Mouse (Mus musculus) neural tube, embryonic 13.5 days (tissue): Measurements from ENCODE around the gene Miga2. TPM values are rescaled to one million over a fixed set of nuclear protein-coding genes. Genes with fewer than 3 reads are reported as not detected.

Experiments used
- ATAC-seq: fragments of 200-750 bp; cut with Nextera tagmentation; 2 replicates; pipeline ENCODE4 v1.8.0; 2017; ENCODE audit warnings: low read depth, mild to moderate bottlenecking, moderate TSS enrichment, moderate library complexity
- H3K27ac ChIP-seq: fragments of 300-500 bp; sonication (generic); replicated peaks from 2 replicates; pipeline ENCODE4 v1.5.1; 2015; ENCODE audit warnings: moderate library complexity, mild to moderate bottlenecking, inconsistent platforms
- H3K27me3 ChIP-seq: fragments of 300-500 bp; sonication (generic); 2 replicates; pipeline ENCODE4 v1.6.1; 2015; ENCODE audit warnings: mild to moderate bottlenecking, inconsistent platforms
- H3K36me3 ChIP-seq: fragments of 300-500 bp; sonication (generic); 2 replicates; pipeline ENCODE4 v1.6.1; 2015; ENCODE audit warnings: mild to moderate bottlenecking, inconsistent platforms
- H3K4me1 ChIP-seq: fragments of 300-500 bp; sonication (generic); replicated peaks from 2 replicates; pipeline ENCODE4 v1.6.1; 2015; ENCODE audit warnings: inconsistent platforms
- H3K4me2 ChIP-seq: fragments of 300-500 bp; sonication (generic); 2 replicates; pipeline ENCODE4 v1.6.1; 2015; ENCODE audit warnings: inconsistent platforms, mild to moderate bottlenecking, moderate library complexity
- H3K4me3 ChIP-seq: fragments of 300-500 bp; sonication (generic); 2 replicates; pipeline ENCODE4 v1.5.1; 2015; ENCODE audit warnings: mild to moderate bottlenecking, inconsistent platforms
- H3K9ac ChIP-seq: fragments of 300-500 bp; sonication (generic); 2 replicates; pipeline ENCODE4 v1.6.1; 2015; ENCODE audit warnings: moderate library complexity, mild to moderate bottlenecking, inconsistent platforms
- H3K9me3 ChIP-seq: fragments of 300-500 bp; sonication (generic); 2 replicates; pipeline ENCODE4 v1.6.1; 2016; ENCODE audit warnings: inconsistent platforms
- WGBS: fragments of 180-500 bp; shearing (Covaris S2); methylation state at CpG from one replicate; pipeline ENCODE4 v1.1.7; 2015; 5-methylcytosine and 5-hydroxymethylcytosine counted together
- polyA plus RNA-seq: library from polyadenylated mRNA; unstranded; fragments of >200 nt; fragmentation: Nextera tagmentation; extraction: Ambion mirVana; gene quantifications from 2 replicates; pipeline ENCODE4 v1.2.1, GENCODE M21; 2015

Miga2 gene
- polyA plus RNA-seq, 1 experiment from 2014 or later: 26.3 TPM

DNA sequence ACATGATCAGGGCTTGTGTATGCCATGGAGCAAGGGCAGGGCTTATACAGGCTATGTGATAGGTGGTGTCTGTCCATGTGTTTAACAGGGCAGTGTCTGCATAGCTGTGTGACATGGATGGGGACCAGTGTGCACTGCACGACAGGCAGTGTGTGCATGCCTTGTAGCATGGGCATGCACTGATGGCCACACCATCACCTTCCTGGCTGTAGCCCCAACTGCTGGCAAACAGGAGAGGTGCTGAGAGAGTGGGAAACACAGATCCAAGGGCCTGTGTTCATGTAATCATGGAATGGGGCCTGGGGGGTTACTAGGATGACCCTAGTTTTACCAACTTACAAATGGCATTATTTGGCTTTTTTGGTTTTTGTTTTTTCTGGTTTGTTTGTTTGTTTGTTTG is 39.8 kb downstream of the Miga2 start:
- 86% methylated on average over 1 of the region's 1 CpGs for WGBS
- no peaks in the 10 kb centered on the region for H3K27me3 ChIP-seq
- peaks cover 19% of the 10 kb centered on the region for H3K4me1 ChIP-seq
- H3K4me3 ChIP-seq: no peak overlapping the region
- no peak overlapping the region for H3K4me2 ChIP-seq
- ATAC-seq: no peak
- no peak overlapping the region for H3K9ac ChIP-seq
- no peak overlapping the region for H3K27ac ChIP-seq
- H3K36me3 ChIP-seq: peaks cover 92% of the 10 kb centered on the region
- H3K9me3 ChIP-seq: no peaks in the 10 kb centered on the region

DNA sequence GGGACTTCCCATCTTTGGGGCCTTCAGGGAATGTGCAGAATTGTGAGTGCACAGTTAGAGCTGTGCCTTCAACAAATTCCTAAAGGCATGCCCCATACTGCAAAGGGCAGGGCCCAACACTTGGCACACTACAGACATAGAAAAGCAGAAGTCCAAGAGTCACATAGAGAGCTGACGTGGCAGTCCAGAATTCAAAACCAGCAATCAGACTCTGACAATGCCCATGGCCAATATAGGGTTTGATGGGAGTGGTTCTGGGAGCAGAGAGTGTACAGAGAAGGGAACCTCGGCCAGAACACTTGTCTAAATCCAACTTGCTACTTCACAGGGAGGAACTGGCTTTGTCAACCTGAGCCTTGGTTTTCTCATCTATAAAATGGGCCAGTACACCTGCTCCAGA is 43.2 kb downstream of the Miga2 start:
- Histone ChIP-seq H3K36me3 (peaks cover 91% of the 10 kb centered on the region), H3K4me1 (no peaks in the 10 kb centered on the region; the same call in 1 of the 2 replicates), H3K4me3 (no peak overlapping the region), H3K9me3 (no peaks in the 10 kb centered on the region), H3K27me3 (no peaks in the 10 kb centered on the region), H3K4me2 (no peak overlapping the region), H3K27ac (no peak overlapping the region), H3K9ac (no peak overlapping the region)
- 89% methylated on average over 2 of the region's 2 CpGs for WGBS
- ATAC-seq: no peak

DNA sequence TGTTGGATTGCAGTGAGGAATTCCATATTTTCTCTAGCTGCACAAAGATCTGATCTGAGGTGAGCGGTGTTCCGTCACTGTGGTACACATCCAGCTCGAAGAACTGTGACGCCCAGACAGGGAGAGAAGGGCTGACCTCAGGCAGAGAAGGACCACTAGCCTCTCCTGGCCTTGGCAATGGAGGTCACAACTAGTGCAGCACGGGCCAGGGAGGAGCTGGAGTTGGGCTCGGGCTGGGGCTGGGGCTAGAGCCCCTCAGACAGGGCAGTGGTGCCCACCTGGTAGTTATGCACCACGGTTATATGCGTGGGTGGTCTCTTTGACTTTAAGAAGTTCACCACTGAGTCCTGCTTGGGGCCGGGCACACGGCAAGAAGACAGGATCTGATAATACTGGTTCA is 43.7 kb downstream of the Miga2 start:
- WGBS: 93% methylated on average over 10 of the region's 10 CpGs
- Histone ChIP-seq H3K9ac (no peak overlapping the region), H3K36me3 (peaks cover 89% of the 10 kb centered on the region), H3K27ac (no peak overlapping the region), H3K4me1 (peaks cover 4% of the 10 kb centered on the region; the same call in 1 of the 2 replicates), H3K4me2 (no peak overlapping the region), H3K4me3 (no peak overlapping the region), H3K9me3 (no peaks in the 10 kb centered on the region), H3K27me3 (no peaks in the 10 kb centered on the region)
- ATAC-seq: no peak

DNA sequence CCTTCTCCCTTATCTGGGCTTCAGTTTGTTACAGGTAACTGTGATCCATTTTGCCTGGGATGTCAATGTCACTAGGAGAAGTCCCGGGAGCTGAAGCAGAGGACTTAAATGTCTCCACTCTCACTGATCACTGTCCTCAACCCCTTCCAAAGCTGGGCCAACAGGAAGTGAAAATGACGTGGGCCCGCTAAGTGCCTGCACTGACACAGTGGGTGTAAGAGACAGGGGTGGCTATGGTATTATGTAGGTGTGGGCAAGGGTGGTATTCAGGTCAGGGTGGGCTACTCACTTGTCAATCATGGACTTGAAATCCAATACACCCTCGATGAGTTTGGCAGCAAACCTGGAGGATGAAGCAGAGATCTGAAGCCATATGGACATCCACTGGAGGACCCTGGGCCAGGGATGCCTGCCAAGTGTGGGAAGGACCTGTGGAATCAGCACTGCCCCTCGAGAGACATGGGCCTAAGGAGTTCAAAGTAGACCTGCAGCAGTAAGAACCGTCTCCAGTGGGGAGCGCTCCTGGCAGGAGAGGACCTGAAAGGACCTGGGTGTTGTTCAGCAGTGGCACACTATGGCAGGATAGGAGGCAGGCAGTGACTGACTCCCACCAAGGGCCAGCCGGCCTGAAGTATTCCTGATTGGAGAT is 44.5 kb downstream of the Miga2 start:
- H3K27me3 ChIP-seq: no peaks in the 10 kb centered on the region
- H3K4me3 ChIP-seq: no peak overlapping the region
- peaks cover 12% of the 10 kb centered on the region for H3K4me1 ChIP-seq
- no peak overlapping the region for H3K27ac ChIP-seq
- H3K36me3 ChIP-seq: peaks cover 81% of the 10 kb centered on the region
- ATAC-seq: no peak
- H3K4me2 ChIP-seq: no peak overlapping the region
- no peaks in the 10 kb centered on the region for H3K9me3 ChIP-seq
- H3K9ac ChIP-seq: no peak overlapping the region
- WGBS: 92% methylated on average over 8 of the region's 8 CpGs

DNA sequence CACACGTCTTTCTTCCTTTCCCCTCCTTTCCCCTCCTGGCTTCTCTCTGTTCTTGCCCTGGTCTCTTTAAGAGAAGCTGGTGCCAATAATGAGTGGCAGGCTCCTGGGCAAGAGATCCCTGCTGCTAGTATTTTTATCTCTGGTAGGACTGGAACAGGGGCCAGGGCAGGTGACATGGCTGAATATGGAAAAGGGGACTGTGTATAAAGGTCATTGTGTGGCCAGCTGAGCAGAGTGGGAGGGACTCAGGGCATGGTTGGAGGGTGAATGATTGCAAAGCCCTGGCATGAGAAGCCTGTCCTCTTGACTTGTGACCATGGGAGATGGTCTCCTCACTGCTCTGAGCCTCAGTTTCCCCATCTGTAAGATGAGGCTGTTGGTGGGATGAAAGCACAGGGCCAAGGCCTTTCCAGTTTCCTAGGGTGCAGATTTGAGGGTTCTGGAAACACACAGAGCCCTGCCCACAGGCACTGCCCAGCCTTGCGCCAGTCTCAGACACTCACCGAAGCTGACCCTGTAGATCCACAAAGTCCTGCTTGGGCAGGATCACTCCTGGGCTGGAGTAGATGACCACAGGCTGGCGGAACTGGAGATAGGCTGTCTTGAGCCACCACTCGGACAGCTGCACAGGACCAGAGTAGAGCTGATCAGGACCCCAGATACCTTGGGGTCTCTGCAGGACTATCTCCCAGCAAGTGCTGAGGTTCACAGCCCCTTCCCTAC is 45.6 kb downstream of the Miga2 start:
- Histone ChIP-seq H3K4me1 (peaks cover 23% of the 10 kb centered on the region), H3K4me2 (no peak overlapping the region), H3K27ac (no peak overlapping the region), H3K27me3 (no peaks in the 10 kb centered on the region), H3K9me3 (no peaks in the 10 kb centered on the region), H3K4me3 (no peak overlapping the region), H3K9ac (no peak overlapping the region), H3K36me3 (peaks cover 72% of the 10 kb centered on the region)
- WGBS: 93% methylated on average over 4 of the region's 5 CpGs
- ATAC-seq: no peak

DNA sequence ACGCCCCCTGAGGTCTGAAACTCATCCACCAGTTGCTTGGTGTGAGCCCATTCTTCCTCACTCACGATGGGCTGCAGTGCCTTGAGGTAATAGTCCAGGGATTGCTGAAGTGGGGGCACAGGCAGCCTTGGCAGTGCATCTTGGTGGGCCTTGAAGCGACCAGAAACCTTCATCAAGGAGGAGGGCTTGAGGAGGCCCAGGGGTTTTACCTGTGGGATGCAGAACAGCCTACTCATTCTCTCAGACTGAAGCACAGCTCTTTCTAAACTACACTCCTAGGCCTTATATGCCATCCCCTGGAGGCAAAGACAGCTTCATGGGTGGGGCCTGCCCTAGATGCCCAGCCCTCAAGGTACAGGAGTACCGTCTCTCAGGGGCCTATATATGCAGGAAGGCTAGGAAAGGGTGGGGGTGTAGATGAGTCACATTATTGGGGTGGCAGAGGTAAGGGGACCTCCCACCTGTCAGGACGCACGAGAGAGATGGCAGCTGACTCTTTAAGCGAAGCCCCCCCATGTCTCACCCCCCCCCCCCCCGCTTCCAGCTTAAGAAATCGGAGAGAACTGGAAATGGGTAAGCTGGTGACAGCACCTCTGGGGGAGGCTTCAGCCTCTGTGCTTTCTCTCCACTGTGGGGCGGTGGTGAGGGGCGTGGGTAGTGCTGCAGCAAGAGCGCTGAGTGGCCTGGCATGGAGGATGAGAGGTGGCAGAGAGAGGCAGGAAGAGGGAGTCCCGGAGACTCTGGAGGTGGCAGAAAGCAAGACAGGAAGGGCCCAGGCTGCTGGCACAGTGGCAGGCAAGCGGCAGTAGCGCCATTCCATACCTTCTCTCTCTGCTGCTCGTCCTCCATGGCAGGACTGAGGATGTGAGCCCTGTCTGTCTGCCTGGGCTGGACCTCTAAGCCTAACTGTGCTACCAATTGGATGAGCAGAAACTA is 49.3 kb downstream of the Miga2 start:
- 79% methylated on average over 16 of the region's 16 CpGs for WGBS
- H3K27ac ChIP-seq: no peak overlapping the region
- no peaks in the 10 kb centered on the region for H3K27me3 ChIP-seq
- H3K36me3 ChIP-seq: peaks cover 35% of the 10 kb centered on the region
- no peaks in the 10 kb centered on the region for H3K9me3 ChIP-seq
- peak overlapping the region; percentile 90 for H3K9ac ChIP-seq
- no peak for ATAC-seq
- H3K4me1 ChIP-seq: peaks cover 46% of the 10 kb centered on the region
- H3K4me2 ChIP-seq: peak overlapping the region; percentile 75
- H3K4me3 ChIP-seq: peak overlapping the region; percentile 81; the same call in 1 of the 2 replicates

DNA sequence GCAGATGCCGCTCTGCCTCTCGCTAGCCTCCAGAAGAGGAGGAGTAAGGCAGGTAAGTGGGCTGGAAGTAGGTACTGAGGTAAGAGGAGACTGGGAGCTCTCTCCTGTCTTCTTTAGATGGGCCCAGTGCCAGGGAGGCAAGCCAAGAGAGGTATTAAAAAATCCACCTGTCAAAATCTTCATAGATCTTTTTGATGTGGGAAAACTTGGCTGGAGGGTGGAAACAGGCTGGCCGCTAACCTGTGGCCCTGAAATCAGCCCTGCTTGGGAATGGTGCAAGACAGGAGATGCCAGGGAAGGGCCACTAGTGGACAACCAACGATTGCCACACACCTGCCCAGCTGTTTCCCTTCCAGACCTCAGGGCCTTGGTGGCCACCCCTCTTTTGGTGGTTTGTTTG is 50.1 kb downstream of the Miga2 start:
- ATAC-seq: no peak
- no peaks in the 10 kb centered on the region for H3K9me3 ChIP-seq
- 85% methylated on average over 4 of the region's 4 CpGs for WGBS
- H3K36me3 ChIP-seq: peaks cover 27% of the 10 kb centered on the region
- no peaks in the 10 kb centered on the region for H3K27me3 ChIP-seq
- no peak overlapping the region for H3K27ac ChIP-seq
- peak overlapping the region; percentile 81 for H3K4me3 ChIP-seq
- peak overlapping the region; percentile 90 for H3K9ac ChIP-seq
- H3K4me1 ChIP-seq: peaks cover 54% of the 10 kb centered on the region
- H3K4me2 ChIP-seq: peak overlapping the region; percentile 75

DNA sequence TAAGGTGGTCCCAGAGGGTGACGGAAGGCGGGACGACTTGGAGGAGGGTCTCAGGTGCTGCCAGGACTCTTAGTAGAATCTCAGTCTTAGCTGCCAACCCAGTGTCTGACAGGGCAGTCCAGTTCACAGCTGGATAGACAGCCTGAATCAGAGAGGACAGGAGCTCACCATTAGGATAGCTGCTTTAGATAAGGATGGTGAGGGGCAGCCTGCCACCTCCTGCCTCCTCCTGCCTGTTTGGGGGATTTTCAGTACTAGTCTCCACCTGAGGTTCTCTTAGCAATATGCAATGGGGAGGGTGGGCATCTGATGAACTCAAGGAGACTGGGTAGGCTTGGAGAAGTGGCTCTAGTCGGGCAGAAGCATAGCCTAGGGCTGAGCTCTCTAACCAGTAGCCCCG is 50.6 kb downstream of the Miga2 start:
- 46% methylated on average over 5 of the region's 5 CpGs for WGBS
- H3K4me1 ChIP-seq: peaks cover 58% of the 10 kb centered on the region
- ATAC-seq: no peak

GRCm38 (mm10) chr2:30415157-30415935 is 51.3 kb downstream of the Miga2 start, which contains the start of gene Crat:
Crat (minus strand) TSS chr2:30415813.
- H3K27me3 ChIP-seq: no peaks in the 10 kb centered on the region
- peaks cover 58% of the 10 kb centered on the region for H3K4me1 ChIP-seq
- peak within 1 kb of the TSS; percentile 81 for H3K4me3 ChIP-seq
- peak within 1 kb of the TSS; percentile 90 for H3K9ac ChIP-seq
- H3K27ac ChIP-seq: peak within 1 kb of the TSS; percentile 98
- peaks cover 15% of the 10 kb centered on the region; the same call in 1 of the 2 replicates for H3K36me3 ChIP-seq
- WGBS: under 1% methylated on average over 53 of the region's 58 CpGs
- ATAC-seq: peak; percentile 91
- H3K4me2 ChIP-seq: peak within 1 kb of the TSS; percentile 75
- H3K9me3 ChIP-seq: no peaks in the 10 kb centered on the region

More for the DNA sequence above, 50.6 kb downstream of the Miga2 start:
- Histone ChIP-seq H3K4me3 (peak overlapping the region; percentile 81), H3K9me3 (no peaks in the 10 kb centered on the region), H3K27ac (no peak overlapping the region), H3K9ac (peak overlapping the region; percentile 90), H3K4me2 (peak overlapping the region; percentile 75), H3K27me3 (no peaks in the 10 kb centered on the region), H3K36me3 (peaks cover 22% of the 10 kb centered on the region)

DNA sequence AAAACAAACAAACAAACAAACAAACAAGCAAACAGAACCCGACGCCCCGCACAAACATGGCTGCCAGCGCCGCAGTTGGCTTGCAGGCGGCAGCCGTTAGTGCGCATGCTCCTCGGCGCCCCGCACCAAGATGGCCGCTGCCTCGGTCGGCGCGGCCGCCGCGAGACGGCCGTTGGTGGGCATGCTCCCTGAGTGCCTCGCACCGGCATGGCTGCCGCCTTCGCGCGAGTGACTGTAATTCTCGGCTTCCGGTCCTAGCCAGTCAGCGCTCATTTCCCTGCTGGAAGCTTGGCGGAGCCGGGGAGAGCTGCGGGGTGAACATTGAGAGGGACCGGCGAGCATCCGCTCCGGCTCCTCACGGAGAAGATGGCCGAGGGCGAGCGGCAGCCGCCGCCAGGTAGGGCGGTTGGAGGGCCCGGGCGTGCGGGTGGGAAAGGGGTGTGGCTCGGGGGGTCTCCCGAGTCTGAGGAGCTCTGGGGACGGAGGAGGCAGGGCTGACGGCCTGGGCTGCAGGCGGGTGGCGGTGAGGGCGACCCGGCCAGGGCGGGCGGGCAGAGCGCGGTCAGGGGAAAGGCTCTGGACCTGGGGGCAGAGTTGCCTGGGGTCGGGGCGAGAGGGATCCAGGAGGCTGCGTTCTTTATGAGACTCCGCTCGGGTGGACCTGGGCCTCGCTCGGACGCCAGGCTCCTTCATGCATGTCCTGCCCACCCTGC is 52.1 kb downstream of the Miga2 start, which contains the start of gene Ptpa:
Ptpa (plus strand) TSS at position 104 of the 713 bp plus-strand sequence.
- Histone ChIP-seq H3K27ac (peak within 1 kb of the TSS; percentile 98), H3K36me3 (peaks cover 9% of the 10 kb centered on the region; the same call in 1 of the 2 replicates), H3K9ac (peak within 1 kb of the TSS; percentile 90), H3K4me2 (peak within 1 kb of the TSS; percentile 75), H3K9me3 (no peaks in the 10 kb centered on the region), H3K27me3 (no peaks in the 10 kb centered on the region), H3K4me1 (peaks cover 63% of the 10 kb centered on the region), H3K4me3 (peak within 1 kb of the TSS; percentile 81)
- WGBS: under 1% methylated on average over 63 of the region's 67 CpGs
- peak; percentile 92 for ATAC-seq

DNA sequence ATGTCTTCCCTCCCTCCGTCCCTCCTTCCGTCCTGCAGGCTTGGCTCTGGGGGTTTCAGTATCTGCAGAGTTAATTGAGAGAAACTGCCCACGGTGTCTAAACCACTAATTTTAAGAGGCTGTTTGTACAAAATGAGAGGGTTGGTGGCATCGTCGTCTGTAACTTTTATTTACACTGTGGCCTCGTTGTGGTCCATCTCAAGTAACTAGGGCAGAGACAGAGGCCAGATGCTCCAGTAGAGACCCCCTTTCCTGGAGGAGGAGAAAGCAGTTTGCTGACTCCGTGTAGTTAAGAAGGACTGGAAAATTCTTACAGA is 52.6 kb downstream of the Miga2 start:
- H3K4me2 ChIP-seq: peak overlapping the region; percentile 75
- peak overlapping the region; percentile 81 for H3K4me3 ChIP-seq
- no peaks in the 10 kb centered on the region for H3K27me3 ChIP-seq
- WGBS: 2% methylated on average over 7 of the region's 7 CpGs
- peak overlapping the region; percentile 98 for H3K27ac ChIP-seq
- H3K4me1 ChIP-seq: peaks cover 68% of the 10 kb centered on the region
- no peaks in the 10 kb centered on the region for H3K9me3 ChIP-seq
- peak overlapping the region; percentile 90 for H3K9ac ChIP-seq
- ATAC-seq: no peak
- H3K36me3 ChIP-seq: peaks cover 8% of the 10 kb centered on the region; the same call in 1 of the 2 replicates
